Mouse (Mus musculus) T-helper 17 cell (primary cell): ENCODE data around the gene Sap30l.
"Not testable (repeated sequence)": the region's sequence is repeated elsewhere in the genome, so short reads cannot be mapped to it uniquely, and the experiment has no call there.

Source experiments
- in situ Hi-C, 2 experiments: fragments of 300-600 bp; cut with MboI, MseI; formaldehyde crosslinking; loops; 1 replicate in 1 of 2; 2 replicates in 1 of 2; pipeline ENCODE4 v1.15.1; 2025; ENCODE audit warnings: high pct_unique_total_duplicates in 2 of 2

Sap30l gene

DNA sequence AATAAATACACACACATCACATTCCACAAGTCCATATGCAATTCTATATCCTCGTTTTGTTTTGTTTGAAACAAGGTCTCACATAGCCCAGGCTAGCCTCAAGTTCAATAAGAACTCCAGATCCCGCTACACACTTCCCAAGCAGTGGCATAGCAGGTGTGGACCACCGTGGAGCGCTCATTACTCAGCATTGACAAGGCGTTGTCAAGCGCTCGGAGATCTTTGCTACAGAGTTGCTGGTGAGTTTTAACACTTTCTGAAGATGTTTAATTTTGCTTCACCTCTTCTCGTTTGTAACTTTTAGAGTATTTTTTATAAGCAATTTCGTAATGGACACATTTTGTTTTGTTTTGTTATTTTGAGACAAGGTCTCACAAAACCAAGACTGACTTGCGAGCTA lies 2.0 kb upstream of the Sap30l start:
- in situ Hi-C loops: no loop called here

GRCm38 (mm10) chr11:57800266-57800951 lies 1.0 kb upstream of the Sap30l start:
- in situ Hi-C loops: loop anchor here in 1 of 2 experiments (25.0 kb wide), 1 partner anchor 262 kb away; no protein-coding TSS in a partner anchor

DNA sequence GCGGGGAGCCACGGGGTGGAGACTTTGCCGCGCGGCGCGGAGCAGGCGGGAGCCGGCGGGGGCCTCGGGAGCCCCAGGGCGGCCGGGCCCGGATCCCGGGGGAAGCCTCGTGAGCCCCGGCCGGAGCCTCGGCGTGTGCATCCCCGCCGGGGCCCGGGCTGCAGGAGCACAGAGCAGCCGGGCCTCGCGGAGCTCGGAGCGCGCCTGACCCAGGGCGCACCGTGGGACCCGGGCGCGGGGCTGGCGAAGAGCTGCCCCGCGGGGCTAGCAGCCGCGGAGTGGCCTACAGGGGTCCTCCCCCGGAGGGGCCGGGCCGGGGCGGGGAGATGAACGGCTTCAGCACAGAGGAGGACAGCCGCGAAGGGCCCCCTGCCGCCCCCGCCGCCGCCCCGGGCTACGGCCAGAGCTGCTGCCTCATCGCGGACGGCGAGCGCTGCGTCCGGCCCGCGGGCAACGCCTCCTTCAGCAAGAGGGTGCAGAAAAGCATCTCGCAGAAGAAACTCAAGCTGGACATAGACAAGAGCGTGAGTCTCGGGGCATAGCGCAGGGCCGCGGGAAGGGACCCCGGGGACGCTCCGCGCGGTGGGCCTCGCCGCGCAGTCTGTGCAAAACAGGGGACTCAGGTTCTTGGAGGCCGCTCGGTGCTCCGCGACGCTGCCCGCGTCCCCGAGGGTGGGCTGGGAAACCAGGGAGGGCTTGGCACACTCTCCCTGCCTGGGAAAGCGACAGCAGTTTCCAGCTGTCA lies 501 bp downstream of the Sap30l start:
- in situ Hi-C loops: loop anchor here in 1 of 2 experiments (25.0 kb wide), 1 partner anchor 260 kb away; no protein-coding TSS in a partner anchor

DNA sequence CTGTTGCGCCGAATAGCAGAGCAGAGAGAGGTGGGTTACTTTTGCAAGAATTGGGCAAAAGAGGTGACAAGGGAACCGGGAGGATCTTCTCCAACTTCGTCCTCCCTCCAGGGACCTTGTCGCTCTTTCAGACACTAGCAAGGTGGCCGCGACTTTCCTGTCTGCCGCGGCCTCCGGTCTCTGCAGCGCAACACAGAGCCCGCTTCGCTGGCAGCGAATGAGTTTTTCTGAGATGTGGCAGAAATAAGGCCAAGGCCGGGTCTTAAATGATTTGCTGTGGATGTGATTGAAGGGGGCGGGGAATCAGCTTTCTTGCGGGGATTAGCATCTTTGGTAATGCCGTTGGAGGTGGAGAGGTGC lies 1.1 kb downstream of the Sap30l start:
- in situ Hi-C loops: loop anchor here in 1 of 2 experiments (25.0 kb wide), 1 partner anchor 260 kb away; no protein-coding TSS in a partner anchor

- in situ Hi-C loops: loop anchor here in 1 of 2 experiments (25.0 kb wide), 1 partner anchor 257 kb away; no protein-coding TSS in a partner anchor
Measured at GRCm38 (mm10) chr11:57805047-57805446, 3.6 kb downstream of the Sap30l start.

GRCm38 (mm10) chr11:57809017-57809731 lies 7.7 kb downstream of the Sap30l start:
- in situ Hi-C loops: loop anchor here in 1 of 2 experiments (25.0 kb wide), 1 partner anchor 253 kb away; no protein-coding TSS in a partner anchor

- in situ Hi-C loops: loop anchor here in 1 of 2 experiments (25.0 kb wide), 1 partner anchor 253 kb away; no protein-coding TSS in a partner anchor
Measured at GRCm38 (mm10) chr11:57809732-57810098, 8.3 kb downstream of the Sap30l start.

- in situ Hi-C loops: loop anchor here in 1 of 2 experiments (25.0 kb wide), 1 partner anchor 251 kb away; no protein-coding TSS in a partner anchor
Measured at GRCm38 (mm10) chr11:57811006-57811405, 9.6 kb downstream of the Sap30l start.

DNA sequence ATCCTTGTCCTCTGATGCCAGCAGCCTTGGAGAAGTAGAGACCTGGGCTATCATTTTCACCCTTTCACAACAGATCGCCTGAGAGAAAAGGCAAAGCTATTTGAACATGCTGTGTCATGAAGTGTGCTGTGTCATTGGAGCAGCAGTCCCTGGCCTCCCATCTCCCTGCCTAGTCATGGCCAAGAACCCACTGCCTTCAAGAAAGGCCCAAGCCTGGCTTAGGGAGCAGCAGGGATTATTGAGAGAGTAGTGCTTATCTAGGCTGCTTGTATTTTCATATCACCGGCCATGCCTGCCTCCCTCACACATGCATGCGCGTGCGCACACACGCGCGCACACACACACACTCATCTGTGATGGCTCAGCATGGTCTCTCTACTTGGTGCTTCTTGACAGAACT lies 10.8 kb downstream of the Sap30l start:
- in situ Hi-C loops: loop anchor here in 1 of 2 experiments (25.0 kb wide), 1 partner anchor 250 kb away; no protein-coding TSS in a partner anchor

DNA sequence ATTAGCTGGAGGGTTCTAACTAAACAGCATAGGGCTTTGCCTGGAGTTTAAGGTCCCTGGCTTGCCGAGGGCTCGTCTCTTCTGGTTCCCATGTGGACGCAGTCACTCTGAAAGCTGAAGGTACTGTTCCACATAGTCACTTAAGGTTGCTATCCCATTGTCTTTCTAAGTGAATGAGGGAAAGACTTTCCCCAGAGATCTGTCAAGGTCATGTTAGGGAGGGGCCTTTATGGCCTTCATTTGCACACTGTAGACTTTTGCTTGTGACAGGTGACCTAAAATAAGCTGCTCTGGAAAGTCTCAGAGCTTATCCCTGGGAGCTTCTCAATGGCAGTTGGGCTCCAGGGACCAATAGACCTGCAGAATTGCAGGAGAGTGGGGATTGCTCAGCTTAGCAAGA lies 12.2 kb downstream of the Sap30l start:
- in situ Hi-C loops: loop anchor here in 1 of 2 experiments (25.0 kb wide), 1 partner anchor 249 kb away; no protein-coding TSS in a partner anchor

GRCm38 (mm10) chr11:57818189-57818588 lies 16.8 kb downstream of the Sap30l start:
- in situ Hi-C loops: loop anchor here (5.0 to 25.0 kb wide), 2 partner anchors 114 to 244 kb away; no protein-coding TSS in a partner anchor

DNA sequence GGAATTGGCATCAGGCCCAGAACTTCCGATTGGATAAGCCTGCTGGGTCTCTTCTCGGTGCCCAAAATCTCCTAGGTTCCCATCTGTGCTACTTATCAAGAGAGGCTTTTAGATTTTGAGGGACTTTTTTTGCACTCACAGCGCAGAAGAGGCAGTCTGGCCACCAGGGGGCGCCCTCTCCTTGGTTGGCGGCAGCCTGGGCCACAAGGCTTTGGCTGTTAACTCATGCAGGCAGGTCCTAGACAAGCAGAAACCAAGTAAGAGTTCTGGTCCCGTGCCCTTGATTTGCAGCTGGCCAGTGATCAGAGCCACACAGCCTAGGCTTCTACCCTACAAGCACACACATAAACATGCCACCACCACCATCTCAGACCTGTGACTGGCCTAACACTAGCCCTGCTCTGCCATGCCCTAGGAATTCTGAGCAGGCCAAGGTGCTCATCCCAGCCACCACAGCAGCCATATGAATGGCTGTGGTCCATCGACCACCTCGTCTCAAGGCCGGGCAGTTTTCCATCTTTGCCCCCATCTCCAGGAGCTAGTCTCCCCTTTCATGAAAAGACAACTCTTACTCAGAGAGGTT lies 18.7 kb downstream of the Sap30l start:
- in situ Hi-C loops: loop anchor here (5.0 to 25.0 kb wide), 2 partner anchors 112 to 242 kb away; no protein-coding TSS in a partner anchor

GRCm38 (mm10) chr11:57823159-57823558 lies 21.7 kb downstream of the Sap30l start:
- in situ Hi-C loops: loop anchor here in 1 of 2 experiments (25.0 kb wide), 1 partner anchor 239 kb away; no protein-coding TSS in a partner anchor

GRCm38 (mm10) chr11:57823714-57824113 lies 22.3 kb downstream of the Sap30l start:
- in situ Hi-C loops: loop anchor here in 1 of 2 experiments (25.0 kb wide), 1 partner anchor 239 kb away; no protein-coding TSS in a partner anchor

GRCm38 (mm10) chr11:57825234-57825633 lies 23.8 kb downstream of the Sap30l start:
- in situ Hi-C loops: not testable (repeated sequence)

DNA sequence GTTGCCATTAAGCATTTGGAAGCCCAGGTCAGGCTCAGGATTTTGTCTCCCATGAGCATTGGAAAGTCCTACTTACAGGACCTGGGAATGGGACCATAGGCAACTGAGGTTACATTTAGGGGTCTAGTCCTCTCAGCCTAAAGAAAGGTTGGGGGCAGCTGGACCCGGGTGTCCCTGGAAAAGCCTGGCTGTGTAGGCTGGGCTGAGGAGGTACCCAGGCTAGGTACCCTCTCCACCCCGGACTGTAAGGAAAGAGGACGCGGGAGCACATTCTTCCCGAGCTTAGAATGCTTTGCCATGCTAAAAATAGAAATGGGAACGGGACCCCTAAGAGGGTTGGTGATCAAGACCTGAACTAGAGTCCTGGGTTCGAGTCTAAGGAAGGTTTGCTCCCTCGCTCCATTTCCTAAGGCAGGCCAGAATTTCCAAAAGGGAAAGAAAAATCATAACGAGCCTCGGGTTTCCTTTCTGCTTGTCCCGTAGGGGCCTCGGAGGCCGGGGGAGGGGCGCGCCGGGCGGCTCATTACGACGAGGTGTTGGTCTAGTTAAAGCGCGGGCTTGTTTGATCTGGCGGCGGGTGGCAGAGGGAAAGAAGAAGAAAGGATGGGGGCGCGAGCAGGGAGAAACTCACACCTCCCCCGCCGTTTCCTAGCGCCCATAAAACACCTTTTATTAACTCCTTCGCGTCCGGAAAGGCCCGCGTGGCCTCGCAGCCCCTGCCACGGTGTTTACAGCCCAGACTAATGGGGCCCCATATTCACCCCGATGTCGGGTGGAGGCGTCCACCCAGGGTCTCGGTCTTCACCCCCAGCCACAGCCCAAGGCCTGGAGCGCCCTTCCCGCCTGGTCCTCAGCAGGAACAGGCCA lies 25.8 kb downstream of the Sap30l start:
- in situ Hi-C loops: no loop called here

- in situ Hi-C loops: no loop called here
Measured at GRCm38 (mm10) chr11:57827915-57828545, 26.6 kb downstream of the Sap30l start.

DNA sequence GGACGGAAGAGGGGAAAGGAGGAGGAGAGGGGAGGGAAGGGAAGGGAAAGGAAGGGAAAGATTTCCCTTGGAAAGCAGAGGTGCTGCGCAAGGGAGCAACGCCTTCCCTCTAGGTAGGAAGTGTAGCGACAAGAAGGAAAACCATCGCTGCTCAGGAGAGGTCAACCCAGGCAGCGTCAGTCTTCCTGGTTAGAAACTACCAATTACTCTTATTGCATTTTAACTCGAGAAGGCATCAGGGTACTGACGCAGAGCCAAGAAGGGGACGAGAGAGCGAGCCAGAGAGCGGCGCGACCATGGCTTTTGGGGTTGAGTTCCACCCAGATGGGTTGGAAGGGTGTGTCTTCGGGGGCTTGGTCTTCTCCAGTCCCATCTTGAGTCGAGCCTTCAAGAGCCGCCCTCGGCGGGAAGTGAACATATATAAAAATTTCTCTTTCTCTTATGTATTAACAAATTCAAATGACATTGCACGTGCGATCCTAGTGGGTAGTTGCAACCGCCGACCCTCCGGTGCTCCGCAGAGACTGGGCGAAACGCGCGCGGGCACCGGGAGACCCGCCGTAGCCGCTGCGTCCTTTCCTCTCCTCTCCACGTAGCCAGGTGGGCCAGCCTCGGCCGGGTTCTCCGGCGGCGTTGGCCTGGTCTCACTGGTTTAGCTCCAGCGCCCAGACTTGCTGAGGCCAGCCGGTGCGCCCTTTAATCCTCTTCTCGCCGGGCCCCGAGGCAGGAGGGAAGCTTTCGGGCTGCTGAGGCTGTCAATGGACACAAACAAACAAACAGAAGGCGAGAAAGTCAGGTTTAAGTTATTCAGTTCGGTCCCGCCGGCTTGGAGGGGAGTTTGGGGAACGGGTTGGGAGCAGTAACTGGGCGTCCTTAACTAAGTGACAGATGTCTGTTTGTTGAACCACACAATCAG lies 27.8 kb downstream of the Sap30l start:
- in situ Hi-C loops: no loop called here
